Mouse (Mus musculus) spleen, adult 2 months (tissue): ENCODE measurements around the gene 1600002K03Rik. TPM values are rescaled to one million over a fixed set of nuclear protein-coding genes. Genes with fewer than 3 reads are reported as not detected.

Experiments used
- DNase-seq, 2 experiments: peaks; one replicate each; pipeline versions ENCODE4 v3.0.0 to v3.0.0-alpha.2; 2012 to 2021; ENCODE audit warnings: low spot score in 2 of 2, low read depth in 1 of 2
- H3K27ac ChIP-seq: fragments of 200-500 bp; 2 replicates; pipeline ENCODE4 v1.5.1; 2012; ENCODE audit warnings: low read length, inconsistent platforms; ENCODE audit not compliant: insufficient read depth
- H3K27me3 ChIP-seq: fragments of 200-500 bp; 2 replicates; pipeline ENCODE4 v1.6.1; 2012; ENCODE audit warnings: mild to moderate bottlenecking, moderate library complexity, low read length, inconsistent platforms; ENCODE audit not compliant: control insufficient read depth, insufficient read depth
- H3K36me3 ChIP-seq: fragments of 200-500 bp; 2 replicates; pipeline ENCODE4 v1.6.1; 2012; ENCODE audit warnings: mild to moderate bottlenecking, low read length, inconsistent platforms; ENCODE audit not compliant: control insufficient read depth, insufficient read depth
- H3K4me1 ChIP-seq: fragments of 200-500 bp; 2 replicates; pipeline ENCODE4 v1.6.1; 2011; ENCODE audit warnings: inconsistent platforms; ENCODE audit not compliant: control insufficient read depth, insufficient read depth, insufficient read length
- H3K4me3 ChIP-seq: fragments of 200-500 bp; 2 replicates; pipeline ENCODE4 v1.5.1; 2011; ENCODE audit warnings: mild to moderate bottlenecking, inconsistent platforms; ENCODE audit not compliant: insufficient read depth, insufficient read length; ENCODE audit errors: extremely low read depth
- CTCF ChIP-seq: fragments of 200-500 bp; IDR thresholded peaks from 2 replicates; pipeline ENCODE4 v1.5.1; 2011; ENCODE audit warnings: mild to moderate bottlenecking, inconsistent platforms; ENCODE audit not compliant: insufficient read depth, insufficient read length, insufficient replicate concordance; ENCODE audit errors: extremely low read depth
- POLR2A ChIP-seq: fragments of 200-500 bp; IDR thresholded peaks from 2 replicates; pipeline ENCODE4 v1.6.1; 2011; ENCODE audit warnings: low read depth, low read length, inconsistent platforms
- WGBS: fragments of 180-500 bp; shearing (Covaris S2); methylation state at CpG from one replicate; pipeline ENCODE4 v1.1.7; 2018; 5-methylcytosine and 5-hydroxymethylcytosine counted together
- polyA plus RNA-seq: library from polyadenylated mRNA; depleted of rRNA; stranded (reverse); fragments of >200 nt; gene quantifications from 2 replicates; pipeline ENCODE4 v1.2.3, GENCODE M21; 2012

Gene 1600002K03Rik
- polyA plus RNA-seq, 1 experiment: 10.8 TPM

- DNase-seq: no peak
- Histone ChIP-seq H3K36me3 (no peaks in the 10 kb centered on the region), H3K4me3 (no peak overlapping the region), H3K4me1 (peaks cover 3% of the 10 kb centered on the region; the same call in 1 of the 2 replicates), H3K27ac (no peak overlapping the region), H3K27me3 (peaks cover 9% of the 10 kb centered on the region)
- 68% methylated on average over 6 of the region's 6 CpGs for WGBS
- TF ChIP-seq POLR2A (no peak), CTCF (no peak)
Observed at GRCm38 (mm10) chr10:80180288-80180687, 7.5 kb downstream of the 1600002K03Rik start.

- H3K27me3 ChIP-seq: peaks cover 9% of the 10 kb centered on the region
- no peak overlapping the region for H3K4me3 ChIP-seq
- 84% methylated on average over 5 of the region's 5 CpGs for WGBS
- no peaks in the 10 kb centered on the region for H3K36me3 ChIP-seq
- no peak overlapping the region for H3K27ac ChIP-seq
- no peak for DNase-seq
- H3K4me1 ChIP-seq: peaks cover 3% of the 10 kb centered on the region; the same call in 1 of the 2 replicates
- TF ChIP-seq POLR2A (no peak), CTCF (no peak)
Observed at GRCm38 (mm10) chr10:80180823-80181222, 8.1 kb downstream of the 1600002K03Rik start.

GRCm38 (mm10) chr10:80182547-80182946 lies 9.8 kb downstream of the 1600002K03Rik start:
- no peak for TF ChIP-seq CTCF
- no peak for TF ChIP-seq POLR2A
- Histone ChIP-seq H3K27ac (no peak overlapping the region), H3K36me3 (no peaks in the 10 kb centered on the region), H3K27me3 (peaks cover 15% of the 10 kb centered on the region), H3K4me3 (no peak overlapping the region), H3K4me1 (peaks cover 3% of the 10 kb centered on the region; the same call in 1 of the 2 replicates)
- 88% methylated on average over 7 of the region's 7 CpGs for WGBS
- no peak for DNase-seq

GRCm38 (mm10) chr10:80186649-80187048 lies 13.9 kb downstream of the 1600002K03Rik start:
- 39% methylated on average over 27 of the region's 27 CpGs for WGBS
- Histone ChIP-seq H3K4me3 (no peak overlapping the region), H3K4me1 (peaks cover 7% of the 10 kb centered on the region), H3K27ac (no peak overlapping the region), H3K27me3 (peaks cover 21% of the 10 kb centered on the region), H3K36me3 (no peaks in the 10 kb centered on the region)
- no peak for DNase-seq
- no peak for TF ChIP-seq POLR2A
- no peak for TF ChIP-seq CTCF

GRCm38 (mm10) chr10:80187739-80188138 lies 15.0 kb downstream of the 1600002K03Rik start:
- H3K27ac ChIP-seq: no peak overlapping the region
- TF ChIP-seq POLR2A: no peak
- no peak for TF ChIP-seq CTCF
- no peak for DNase-seq
- peaks cover 25% of the 10 kb centered on the region for H3K27me3 ChIP-seq
- H3K4me3 ChIP-seq: no peak overlapping the region
- peaks cover 7% of the 10 kb centered on the region for H3K4me1 ChIP-seq
- 88% methylated on average over 10 of the region's 10 CpGs for WGBS
- H3K36me3 ChIP-seq: no peaks in the 10 kb centered on the region

- Histone ChIP-seq H3K27me3 (peaks cover 25% of the 10 kb centered on the region), H3K4me1 (peaks cover 7% of the 10 kb centered on the region), H3K27ac (no peak overlapping the region), H3K36me3 (no peaks in the 10 kb centered on the region), H3K4me3 (no peak overlapping the region)
- no peak for DNase-seq
- WGBS: 90% methylated on average over 15 of the region's 15 CpGs
- TF ChIP-seq POLR2A (no peak), CTCF (no peak)
Observed at GRCm38 (mm10) chr10:80188453-80189024, 15.8 kb downstream of the 1600002K03Rik start.

DNA sequence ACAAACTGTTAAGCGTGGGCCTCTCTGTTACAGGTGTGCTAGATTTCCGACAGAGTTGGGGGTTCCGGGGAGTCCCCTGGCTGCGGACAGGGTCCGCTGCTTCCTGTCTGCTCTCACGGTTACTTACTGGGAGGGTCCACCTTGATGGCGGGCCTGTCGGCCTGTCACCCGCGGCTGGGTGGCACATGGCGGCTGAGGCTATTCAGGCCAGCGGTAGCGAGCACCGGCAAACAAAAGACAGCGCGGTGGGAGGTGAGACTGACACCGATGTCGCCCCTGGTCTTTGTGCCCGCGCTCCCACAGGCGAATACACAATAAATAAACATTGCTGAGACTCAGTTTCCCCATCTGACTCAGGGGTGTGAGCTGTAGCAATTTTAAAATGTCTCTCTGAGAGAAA lies 17.3 kb downstream of the 1600002K03Rik start:
- H3K4me1 ChIP-seq: peaks cover 7% of the 10 kb centered on the region
- WGBS: 7% methylated on average over 21 of the region's 21 CpGs
- no peak for DNase-seq
- peaks cover 25% of the 10 kb centered on the region for H3K27me3 ChIP-seq
- H3K4me3 ChIP-seq: no peak overlapping the region; the same call in 1 of the 2 replicates
- H3K27ac ChIP-seq: no peak overlapping the region
- H3K36me3 ChIP-seq: no peaks in the 10 kb centered on the region
- TF ChIP-seq POLR2A (no peak), CTCF (no peak)
